Mouse (Mus musculus): ENCODE data around the gene Hacd2. TPM values are rescaled to one million over a fixed set of nuclear protein-coding genes. Genes with fewer than 3 reads are reported as not detected.

Hacd2 gene
- total RNA-seq, 4 experiments from 2014 or later, result 26.1 to 37.7 (median 30.3) TPM

DNA sequence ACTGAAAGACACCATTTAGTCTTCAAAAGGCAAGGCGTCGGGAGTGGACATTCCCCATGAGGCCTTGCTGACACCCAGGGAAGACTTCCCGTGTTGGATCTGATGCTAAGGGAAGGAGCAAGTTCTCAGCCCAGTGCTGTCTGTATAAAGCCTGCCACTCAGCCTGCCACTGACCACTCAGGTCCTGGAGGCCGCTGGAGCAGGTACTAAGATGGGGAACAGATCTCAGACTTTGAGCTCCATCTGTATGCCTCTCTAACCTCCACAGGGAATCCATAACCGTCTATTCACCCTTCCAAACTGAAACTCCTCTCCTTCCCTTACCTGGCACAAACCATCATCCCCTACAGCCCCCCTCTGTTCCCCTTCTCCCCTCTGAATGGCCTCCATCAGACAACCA, 91.3 kb downstream of the Hacd2 start:
- DNase-seq (ENCODE audit: low spot score in 2 of 2), result no peak

GRCm38 (mm10) chr16:35116328-35116956, 94.2 kb downstream of the Hacd2 start:
- DNase-seq (ENCODE audit: low spot score in 2 of 2), result no peak

DNA sequence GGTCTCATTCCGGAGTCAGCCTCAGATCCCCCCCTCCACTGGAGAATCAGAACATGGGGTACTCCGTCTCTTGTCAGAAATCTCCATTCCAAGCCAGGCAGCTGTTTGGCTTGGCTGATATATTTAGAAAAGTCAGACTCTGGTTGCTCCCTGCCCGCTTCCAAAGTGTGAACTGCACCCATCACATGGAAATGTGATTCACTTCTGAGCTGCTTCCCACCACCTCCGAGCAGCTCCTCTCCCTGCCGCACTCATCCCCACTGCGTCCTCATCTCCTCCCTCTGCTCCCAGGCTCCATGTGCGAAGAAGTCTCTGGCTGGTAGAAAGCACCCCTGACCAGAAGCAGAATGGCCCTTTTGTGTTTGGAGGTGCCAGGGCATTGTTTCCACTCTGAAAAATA, 95.2 kb downstream of the Hacd2 start:
- DNase-seq (ENCODE audit: low spot score in 2 of 2), result no peak

DNA sequence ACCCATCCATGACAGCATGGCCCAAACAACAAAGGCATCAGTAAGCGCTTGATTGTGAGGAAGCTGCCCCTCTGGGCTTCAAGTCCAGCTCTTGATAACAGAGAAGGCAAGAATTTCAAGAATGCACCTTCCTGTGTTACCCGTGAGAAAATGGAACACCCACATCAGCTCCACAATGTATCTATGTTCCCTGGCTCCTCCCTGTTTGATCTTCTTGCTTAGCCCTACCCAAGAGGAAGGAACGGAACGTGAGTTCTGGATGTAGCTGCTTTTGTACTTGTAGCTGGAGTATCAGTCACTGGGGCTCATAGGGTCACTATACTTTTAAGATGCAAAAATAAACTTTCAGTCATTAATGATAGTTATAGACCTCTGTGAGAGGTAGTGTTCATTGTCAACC, 98.4 kb downstream of the Hacd2 start:
- DNase-seq (ENCODE audit: low spot score in 2 of 2), result no peak

DNA sequence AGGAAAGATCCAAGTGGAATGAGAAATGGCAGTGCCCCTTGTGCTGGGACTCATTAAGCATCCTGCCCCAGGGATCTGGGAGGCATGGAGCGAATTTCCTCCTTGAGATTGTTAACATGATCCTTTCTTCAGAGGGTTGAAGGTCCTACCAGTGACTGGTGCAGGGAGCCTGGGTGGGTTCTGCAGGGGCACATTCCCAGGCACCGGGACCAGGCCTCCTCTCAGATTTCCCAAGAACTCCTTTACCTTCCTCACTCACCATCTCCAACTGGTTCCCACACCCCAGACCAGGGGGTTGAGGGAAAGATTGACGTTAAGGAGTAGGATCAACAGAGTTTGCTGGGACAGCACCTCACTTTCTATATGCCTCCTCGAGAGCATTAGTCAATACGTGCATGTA, 105.0 kb downstream of the Hacd2 start:
- DNase-seq (ENCODE audit: low spot score in 2 of 2), result no peak

DNA sequence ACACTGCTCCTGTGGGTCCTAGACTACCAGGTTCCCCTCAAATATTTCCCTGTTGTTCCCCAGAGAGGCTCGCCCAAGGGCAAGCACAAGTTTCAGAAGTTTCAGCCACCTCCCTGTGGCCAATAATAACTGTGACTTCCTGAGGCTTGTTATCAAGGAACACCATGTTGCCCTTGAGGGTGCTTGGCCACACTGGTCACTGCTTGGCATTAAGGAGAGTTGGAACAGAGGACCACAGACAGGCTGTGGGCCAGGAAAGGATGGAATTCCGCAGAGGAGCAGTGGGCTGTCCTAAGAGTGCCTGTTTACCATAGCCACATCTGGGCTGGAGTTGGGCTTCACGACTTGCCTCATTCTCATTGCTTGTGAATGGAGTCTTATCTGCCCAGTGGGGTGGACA, 107.9 kb downstream of the Hacd2 start:
- no peak for DNase-seq (ENCODE audit: low spot score in 2 of 2)

DNA sequence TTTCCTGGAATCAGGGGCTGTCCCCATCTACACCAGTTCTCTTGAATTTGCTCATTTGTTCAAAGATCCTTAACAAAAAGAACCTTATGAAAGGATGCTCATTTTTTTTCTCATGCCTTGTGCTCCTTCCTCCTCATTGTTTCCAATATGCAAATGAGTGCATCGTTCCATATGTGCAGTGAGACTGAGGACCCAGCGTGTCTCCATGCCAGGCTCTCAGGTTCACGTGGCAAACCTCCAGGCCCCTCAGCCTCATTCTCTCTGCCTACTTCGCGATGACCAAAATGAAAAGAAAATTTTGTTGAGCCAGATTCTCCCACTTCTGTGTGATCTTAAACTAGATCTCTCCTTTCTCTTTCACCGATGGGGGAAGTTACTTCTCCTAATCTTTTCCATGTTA, 117.2 kb downstream of the Hacd2 start:
- no peak for DNase-seq (ENCODE audit: low spot score in 2 of 2)

DNA sequence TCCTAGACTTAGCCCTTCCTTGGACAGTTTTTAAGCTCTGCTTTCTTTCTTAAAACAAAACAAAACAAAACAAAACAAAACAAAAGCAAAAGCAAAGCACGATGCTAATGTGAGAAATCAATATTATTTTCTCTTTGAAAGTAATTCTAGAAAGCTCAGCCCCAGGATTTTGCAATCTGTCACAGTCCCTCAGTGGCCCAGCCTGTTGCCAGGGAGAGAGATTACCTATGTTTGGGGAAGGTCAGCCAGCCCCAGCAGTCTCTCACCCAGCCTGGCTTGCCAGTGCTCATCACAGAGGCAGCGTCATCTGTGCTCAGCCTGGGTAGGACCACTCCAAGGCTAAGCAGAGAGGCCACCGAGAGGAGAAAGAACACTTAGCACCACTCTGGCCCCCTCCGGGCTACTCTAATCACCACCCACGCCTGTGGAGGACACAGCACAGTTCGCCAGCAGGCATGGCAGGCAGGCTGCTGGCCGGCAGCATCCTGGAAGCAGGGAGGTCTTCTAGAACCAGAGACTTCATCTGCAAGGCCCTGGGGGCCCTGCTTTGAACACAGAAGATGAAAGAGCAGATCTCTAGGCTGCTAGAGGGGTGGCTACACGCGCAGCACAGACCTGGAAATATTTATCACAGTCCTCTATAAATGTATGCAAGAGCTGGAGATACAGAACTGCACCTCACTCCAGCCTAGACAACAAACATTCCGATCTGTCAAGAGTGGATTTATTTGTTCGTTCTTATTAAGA, 117.8 kb downstream of the Hacd2 start:
- DNase-seq (ENCODE audit: low spot score in 2 of 2), result no peak

- no peak for DNase-seq (ENCODE audit: low spot score in 2 of 2)
These were observed 118.4 kb downstream of the Hacd2 start for GRCm38 (mm10) chr16:35140620-35140975.

- no peak for DNase-seq (ENCODE audit: low spot score in 2 of 2)
These were observed 119.6 kb downstream of the Hacd2 start for GRCm38 (mm10) chr16:35141839-35142238.

DNA sequence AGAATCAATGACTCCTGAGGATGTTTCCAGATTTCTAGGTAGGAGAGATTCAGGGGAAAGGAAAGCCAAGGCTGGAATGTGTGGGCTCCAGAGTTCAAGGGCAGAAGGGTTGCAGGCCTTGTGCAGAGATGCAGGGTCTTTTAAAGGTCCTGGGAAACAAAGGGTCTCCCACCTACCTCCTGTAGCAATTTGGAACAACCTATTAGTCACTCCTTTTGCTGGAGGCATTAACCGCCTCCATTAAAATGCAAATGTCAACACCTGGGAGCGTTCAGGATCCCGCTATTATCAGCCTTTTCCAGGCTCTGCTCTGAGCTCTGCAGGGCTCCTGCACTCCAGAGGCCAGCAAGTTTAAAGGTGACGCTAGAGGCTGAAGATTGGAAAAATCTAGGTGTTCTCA, 123.9 kb downstream of the Hacd2 start:
- no peak for DNase-seq (ENCODE audit: low spot score in 2 of 2)

DNA sequence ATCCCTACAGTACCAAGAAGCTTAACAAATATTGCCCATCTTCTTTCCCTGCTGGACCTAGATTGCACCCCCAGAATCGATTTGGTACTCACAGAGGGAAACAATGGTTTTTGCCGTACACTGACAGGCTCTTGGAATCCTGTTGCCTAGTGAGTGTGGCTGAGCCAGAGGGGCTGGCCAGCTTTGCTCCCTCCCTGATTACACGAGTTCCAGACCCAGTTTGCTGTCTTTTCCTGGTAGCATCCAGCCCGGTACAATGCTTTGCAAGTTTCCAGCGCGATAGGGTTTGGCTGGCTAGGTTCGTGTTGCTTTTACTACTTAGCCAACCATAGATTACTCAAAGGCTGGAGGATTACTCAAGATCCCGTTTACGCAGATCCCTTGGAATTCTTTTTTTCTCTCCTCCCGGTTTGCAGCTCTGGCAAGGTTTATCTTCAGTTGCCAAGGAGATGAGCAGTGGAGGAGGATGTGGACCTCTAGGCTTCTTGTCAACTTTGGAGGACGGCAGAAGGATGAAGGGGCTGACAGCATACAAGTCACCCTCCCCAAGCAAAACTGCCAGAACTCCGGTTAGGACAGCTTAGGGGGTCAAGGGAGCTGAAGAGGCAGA, 131.0 kb downstream of the Hacd2 start:
- no peak for DNase-seq (ENCODE audit: low spot score in 2 of 2)

DNA sequence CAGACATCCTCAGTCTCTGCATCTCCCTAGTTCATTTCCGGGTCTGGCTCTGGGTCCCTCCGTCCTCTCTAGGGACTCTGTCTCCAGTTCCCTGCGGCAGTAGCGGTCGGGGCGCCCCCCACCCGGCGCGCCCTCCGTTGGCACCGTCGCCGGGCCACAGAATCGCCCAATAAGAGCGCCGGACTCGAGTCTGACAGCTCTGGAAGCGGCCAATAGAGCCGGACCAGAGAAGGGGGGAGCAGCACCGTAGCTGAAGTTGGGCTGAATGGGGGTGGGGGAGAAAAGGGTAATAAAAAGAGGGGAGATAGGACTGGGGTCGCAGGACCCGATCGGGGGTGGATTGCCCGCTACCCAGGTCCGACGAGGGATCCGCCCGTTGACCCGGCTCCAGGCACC, 132.0 kb downstream of the Hacd2 start:
- peak in 1 of 2 experiments; percentile 55 for DNase-seq (ENCODE audit: low spot score in 2 of 2)

DNA sequence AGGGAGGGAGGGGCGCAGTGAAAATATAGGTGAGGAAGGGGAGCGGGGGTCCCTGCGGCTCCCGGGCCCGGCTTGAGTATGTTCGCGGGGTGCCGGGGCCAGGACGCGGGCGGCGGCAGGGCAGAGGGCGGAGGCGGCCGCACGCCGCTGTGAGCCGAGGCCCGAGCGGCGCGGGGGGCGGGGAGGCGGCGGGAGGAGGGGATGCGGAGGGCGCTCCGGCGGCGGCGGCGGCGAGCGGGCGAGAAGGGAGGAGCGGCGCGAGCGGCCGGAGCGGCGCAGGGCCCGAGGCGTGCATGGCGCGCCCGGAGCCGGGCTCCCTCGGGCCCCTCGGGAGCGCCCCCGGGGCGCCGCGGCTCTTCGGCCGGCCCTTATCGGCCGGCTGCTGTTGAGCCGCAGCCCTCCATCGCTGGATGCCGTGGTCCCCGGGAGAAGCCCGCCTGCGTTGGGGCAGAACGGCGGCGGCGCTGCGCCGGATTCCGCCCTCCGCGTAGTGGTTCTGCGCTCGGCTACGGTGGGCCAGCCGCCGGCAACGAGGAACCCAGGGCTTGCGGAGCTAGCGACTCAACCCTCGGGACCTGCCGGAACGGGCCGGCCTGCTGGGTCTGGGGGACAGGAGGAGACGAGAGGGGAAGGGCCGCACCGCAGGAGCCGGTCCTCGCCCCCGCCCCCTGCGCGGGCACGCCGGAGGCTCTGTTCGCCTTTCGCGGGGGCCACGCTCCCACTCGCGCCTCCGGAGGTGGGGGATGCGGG, 132.6 kb downstream of the Hacd2 start, which contains the start of gene Adcy5:
TSS of gene Adcy5 (plus strand) at position 237 of the 750 bp plus-strand sequence.
- peak in 1 of 2 experiments; percentile 56 for DNase-seq (ENCODE audit: low spot score in 2 of 2)

DNA sequence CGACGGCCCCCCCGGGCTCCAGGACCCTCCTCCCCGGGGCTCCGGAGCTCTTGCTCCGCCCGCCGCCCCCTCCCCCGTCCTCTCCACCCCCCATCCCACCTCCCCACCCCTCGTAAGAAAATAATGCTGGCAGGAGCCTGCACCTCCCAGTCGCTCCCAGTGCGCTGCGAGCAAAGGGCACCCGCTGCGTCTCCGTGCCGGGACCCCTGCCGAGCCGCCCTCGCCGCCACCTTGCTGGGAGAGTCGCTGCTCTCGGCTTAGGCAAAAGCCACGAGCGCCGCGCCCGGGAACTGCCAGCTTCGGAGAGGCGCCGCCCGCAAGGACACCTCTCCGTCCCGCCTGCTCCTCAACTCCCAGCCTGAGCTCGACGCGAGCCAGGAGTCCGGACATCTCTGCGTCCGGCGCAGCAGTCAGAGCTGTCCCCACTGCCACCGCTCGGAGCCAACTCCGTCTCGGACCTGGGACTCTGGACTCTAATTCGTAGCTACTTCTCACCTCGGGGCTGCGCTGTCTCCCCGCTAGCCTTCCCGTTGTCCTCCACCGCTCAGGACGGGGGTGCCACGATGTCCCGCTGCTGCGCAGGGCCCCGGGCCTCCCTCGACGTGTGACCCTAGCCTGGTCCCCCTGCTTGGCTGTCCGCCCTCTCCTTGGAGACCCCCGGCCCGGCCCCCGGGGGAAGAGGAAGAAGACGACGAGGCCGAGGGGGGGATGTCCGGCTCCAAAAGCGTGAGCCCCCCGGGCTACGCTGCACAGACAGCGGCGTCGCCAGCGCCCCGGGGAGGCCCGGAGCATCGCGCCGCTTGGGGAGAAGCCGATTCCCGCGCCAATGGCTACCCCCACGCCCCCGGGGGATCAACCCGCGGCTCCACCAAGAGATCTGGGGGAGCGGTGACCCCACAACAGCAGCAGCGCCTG, 133.4 kb downstream of the Hacd2 start:
- DNase-seq (ENCODE audit: low spot score in 2 of 2), result peak in 1 of 2 experiments; percentile 47

GRCm38 (mm10) chr16:35156306-35156695, 134.1 kb downstream of the Hacd2 start:
- DNase-seq (ENCODE audit: low spot score in 2 of 2), result no peak

GRCm38 (mm10) chr16:35156832-35157231, 134.6 kb downstream of the Hacd2 start:
- DNase-seq (ENCODE audit: low spot score in 2 of 2), result no peak

All from left cerebral cortex, adult 8-10 months (tissue).